Mouse (Mus musculus): ENCODE measurements around the gene Gm20388. TPM values are rescaled to one million over a fixed set of nuclear protein-coding genes. Genes with fewer than 3 reads are reported as not detected.

The Gm20388 gene
- total RNA-seq, 1 experiment from 2014 or later, result 10.0 TPM

DNA sequence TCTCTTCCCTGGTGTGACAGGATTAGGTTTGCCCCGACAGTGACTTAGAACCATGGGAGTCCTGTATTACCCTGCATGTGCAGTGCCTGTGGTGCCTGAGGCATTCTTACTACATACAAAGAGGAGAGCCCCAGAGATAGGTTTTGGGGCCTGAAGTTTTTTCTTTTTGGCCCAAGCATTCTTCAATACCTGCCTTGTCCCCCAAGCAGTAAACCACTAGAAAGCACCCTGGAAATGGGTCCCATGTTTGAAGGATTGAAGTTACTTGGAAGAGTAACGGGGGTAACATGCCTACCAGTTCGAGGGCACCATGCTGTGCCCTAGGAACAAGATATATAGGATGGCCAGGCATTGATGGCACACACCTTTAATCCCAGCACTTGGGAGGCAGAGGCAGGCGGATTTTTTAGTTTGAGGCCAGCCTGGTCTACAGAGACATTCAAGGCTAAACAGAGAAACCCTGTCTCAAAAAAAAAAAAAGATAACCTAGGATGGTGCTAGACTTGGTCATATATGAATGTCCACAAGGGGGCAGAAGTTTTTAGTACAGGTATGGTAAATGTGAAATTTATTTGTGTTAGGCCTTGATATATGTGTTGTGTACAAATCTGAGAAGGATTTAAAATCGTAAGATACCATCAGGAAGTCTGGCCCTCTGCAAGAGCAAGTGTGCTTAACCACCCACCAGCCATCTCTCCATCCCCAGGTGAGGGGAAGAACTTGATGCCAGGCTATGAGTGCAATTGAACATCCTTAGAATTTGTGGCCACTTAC is 3195.1 kb downstream of the Gm20388 start:
- no peak for ATAC-seq (replicated peaks; ENCODE audit: insufficient number of reproducible peaks, low FRiP score, low TSS enrichment, poor library complexity, severe bottlenecking)

DNA sequence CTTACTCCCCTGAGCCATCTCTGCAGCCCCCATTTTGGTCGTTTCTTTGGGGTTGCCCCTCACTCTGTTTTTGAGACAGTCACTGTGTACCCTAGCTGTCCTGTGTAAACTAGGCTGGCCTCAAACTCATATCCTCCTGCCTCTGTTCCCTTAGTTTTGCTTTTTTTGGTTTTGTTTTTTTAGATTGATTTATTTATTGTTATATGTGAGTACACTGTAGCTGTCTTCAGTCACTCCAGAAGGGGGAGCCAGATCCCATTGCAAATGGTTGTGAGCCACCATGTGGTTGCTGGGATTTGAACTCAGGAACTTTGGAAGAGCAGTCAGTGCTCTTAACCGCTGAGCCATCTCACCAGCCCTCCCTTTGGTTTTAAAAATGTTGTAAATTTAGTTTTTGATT is 3195.9 kb downstream of the Gm20388 start:
- no peak for ATAC-seq (replicated peaks; ENCODE audit: insufficient number of reproducible peaks, low FRiP score, low TSS enrichment, poor library complexity, severe bottlenecking)

- ATAC-seq (replicated peaks; ENCODE audit: insufficient number of reproducible peaks, low FRiP score, low TSS enrichment, poor library complexity, severe bottlenecking), result no peak
Measured at GRCm38 (mm10) chr8:123108010-123108409, 3197.4 kb downstream of the Gm20388 start.

DNA sequence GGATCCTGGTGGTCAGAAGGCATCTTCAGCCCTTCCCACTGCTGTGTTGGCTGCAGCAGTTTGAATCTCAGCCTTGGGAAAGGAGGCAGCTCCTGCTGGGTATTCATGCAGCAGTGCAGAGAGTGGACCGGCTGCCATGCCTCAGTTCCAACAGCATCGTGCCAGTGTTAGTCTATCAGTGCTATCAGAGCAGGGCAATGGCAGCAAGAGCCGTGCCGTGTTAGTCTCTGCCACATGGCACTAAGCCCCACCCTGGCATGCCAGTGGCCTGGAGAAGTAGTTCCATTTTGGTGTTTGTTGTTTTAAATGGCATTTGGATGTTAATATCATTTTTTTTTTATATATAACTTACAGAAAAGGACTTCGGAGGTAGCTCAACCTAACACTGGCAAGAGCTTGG is 3198.3 kb downstream of the Gm20388 start:
- ATAC-seq (replicated peaks; ENCODE audit: insufficient number of reproducible peaks, low FRiP score, low TSS enrichment, poor library complexity, severe bottlenecking), result no peak

- ATAC-seq (replicated peaks; ENCODE audit: insufficient number of reproducible peaks, low FRiP score, low TSS enrichment, poor library complexity, severe bottlenecking), result peak; percentile 79
Measured at GRCm38 (mm10) chr8:123110649-123111048, 3200.0 kb downstream of the Gm20388 start.

DNA sequence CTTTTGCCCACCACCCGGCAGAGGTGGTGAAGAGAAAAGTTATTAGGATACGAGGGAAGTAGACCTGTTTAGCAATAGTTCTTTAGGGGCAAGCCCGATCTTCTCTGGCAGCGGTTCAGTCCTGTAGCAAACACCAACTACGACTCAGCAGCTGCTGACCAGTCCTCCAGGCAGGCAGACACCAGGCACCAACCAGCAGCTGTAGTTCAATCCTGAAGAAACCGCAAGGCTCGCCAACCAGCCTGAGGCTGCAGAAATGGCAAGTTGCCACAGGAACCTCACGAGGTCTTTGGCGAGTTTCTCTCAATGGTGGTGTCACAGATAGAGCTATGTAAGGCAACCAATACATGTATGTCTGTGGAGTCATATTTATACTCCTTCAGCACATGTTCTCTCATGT is 3202.3 kb downstream of the Gm20388 start:
- no peak for ATAC-seq (replicated peaks; ENCODE audit: insufficient number of reproducible peaks, low FRiP score, low TSS enrichment, poor library complexity, severe bottlenecking)

GRCm38 (mm10) chr8:123113908-123114469 is 3203.3 kb downstream of the Gm20388 start:
- no peak for ATAC-seq (replicated peaks; ENCODE audit: insufficient number of reproducible peaks, low FRiP score, low TSS enrichment, poor library complexity, severe bottlenecking)

GRCm38 (mm10) chr8:123114644-123115043 is 3204.0 kb downstream of the Gm20388 start:
- ATAC-seq (replicated peaks; ENCODE audit: insufficient number of reproducible peaks, low FRiP score, low TSS enrichment, poor library complexity, severe bottlenecking), result no peak

- no peak for ATAC-seq (replicated peaks; ENCODE audit: insufficient number of reproducible peaks, low FRiP score, low TSS enrichment, poor library complexity, severe bottlenecking)
Measured at GRCm38 (mm10) chr8:123117127-123117731, 3206.6 kb downstream of the Gm20388 start, which contains the start of gene Cpne7. Cpne7 (plus strand) TSS chr8:123117374.

DNA sequence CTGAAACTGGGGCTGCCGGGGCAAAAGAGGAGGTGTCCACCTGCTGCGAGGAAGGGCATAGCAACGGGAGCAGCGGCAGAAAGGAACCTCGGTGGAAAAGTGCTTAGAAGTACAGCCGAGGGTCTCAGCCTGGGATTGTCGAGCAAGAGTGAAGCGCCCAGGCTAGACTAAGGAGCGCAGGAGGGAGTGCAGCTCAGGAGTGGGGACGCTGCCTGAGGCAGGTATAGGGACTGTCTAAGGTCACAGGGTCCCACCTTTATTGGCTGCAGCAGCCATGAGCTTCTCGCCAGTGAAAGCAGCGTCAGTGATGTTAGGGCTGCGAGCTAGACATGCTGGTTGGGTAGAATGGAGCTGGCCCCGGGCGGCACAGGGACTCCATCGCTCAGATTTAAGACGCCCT is 3207.1 kb downstream of the Gm20388 start:
- ATAC-seq (replicated peaks; ENCODE audit: insufficient number of reproducible peaks, low FRiP score, low TSS enrichment, poor library complexity, severe bottlenecking), result no peak

DNA sequence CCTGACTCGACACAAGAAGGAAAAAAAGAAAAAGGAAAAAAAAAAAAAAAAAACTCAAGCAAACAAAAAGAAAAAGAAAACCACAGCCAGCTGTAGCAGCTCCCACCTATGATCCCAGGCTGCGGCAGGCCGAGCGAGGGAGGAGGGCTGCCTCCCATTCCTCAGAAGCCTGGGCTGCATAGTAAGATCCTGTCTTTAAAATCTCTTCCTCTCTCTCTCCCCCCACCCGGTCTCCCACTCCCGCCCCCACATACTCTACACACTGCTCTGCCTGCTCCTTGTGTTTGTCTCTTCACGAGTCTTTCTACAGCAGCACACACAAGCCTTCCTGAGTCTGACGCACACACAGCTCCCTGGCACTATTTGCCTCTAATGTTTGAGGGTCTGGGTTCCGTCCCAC is 3211.4 kb downstream of the Gm20388 start:
- no peak for ATAC-seq (replicated peaks; ENCODE audit: insufficient number of reproducible peaks, low FRiP score, low TSS enrichment, poor library complexity, severe bottlenecking)

- ATAC-seq (replicated peaks; ENCODE audit: insufficient number of reproducible peaks, low FRiP score, low TSS enrichment, poor library complexity, severe bottlenecking), result no peak
Measured at GRCm38 (mm10) chr8:123122670-123123069, 3212.0 kb downstream of the Gm20388 start.

DNA sequence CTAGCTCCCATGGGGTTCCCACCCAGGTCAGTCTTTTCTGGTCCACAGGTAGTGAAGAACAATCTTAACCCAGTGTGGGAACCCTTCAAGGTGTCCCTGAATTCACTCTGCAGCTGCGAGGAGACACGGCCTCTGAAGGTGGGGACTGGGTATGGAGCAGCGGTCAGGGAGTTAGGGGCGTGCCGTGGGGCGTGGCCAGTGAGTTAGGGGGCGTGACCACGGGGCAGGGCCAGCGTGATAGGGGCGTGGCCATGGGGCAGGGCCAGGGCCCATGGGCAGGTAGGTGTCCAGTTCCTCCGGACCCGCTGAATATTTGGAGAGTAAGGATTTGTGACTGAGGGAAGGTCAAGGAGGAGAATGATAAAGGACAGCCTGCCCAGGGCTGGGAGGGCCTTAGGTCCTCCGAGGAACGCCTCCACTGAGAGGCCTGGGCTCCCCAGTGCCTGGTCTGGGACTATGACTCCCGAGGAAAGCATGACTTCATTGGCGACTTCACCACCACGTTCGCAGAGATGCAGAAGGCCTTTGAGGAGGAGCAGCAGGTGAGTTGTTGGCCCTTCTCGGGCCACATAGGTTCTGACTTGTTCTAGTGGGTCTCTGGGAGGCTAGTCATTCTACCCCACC is 3215.7 kb downstream of the Gm20388 start:
- no peak for ATAC-seq (replicated peaks; ENCODE audit: insufficient number of reproducible peaks, low FRiP score, low TSS enrichment, poor library complexity, severe bottlenecking)

GRCm38 (mm10) chr8:123131041-123131440 is 3220.4 kb downstream of the Gm20388 start:
- ATAC-seq (replicated peaks; ENCODE audit: insufficient number of reproducible peaks, low FRiP score, low TSS enrichment, poor library complexity, severe bottlenecking), result no peak

DNA sequence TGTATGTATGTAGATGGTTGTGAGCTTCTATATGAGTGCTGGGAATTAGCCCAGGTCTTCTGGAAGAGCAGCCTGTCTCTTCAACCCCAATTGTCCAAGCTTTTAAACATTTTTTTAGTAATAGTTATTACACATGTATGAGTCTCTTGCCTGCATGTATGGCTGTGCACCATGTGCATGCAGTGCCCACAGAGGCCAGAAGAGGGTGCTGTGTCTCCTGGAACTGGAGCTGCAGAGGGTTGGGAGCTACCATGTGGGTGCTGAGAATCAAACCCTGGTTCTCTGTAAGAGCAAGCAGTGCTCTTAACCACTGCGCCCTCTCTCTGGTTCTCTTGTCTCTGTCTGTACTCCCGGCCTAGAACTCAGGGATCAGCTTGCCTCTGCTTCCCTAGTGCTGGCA is 3222.3 kb downstream of the Gm20388 start:
- no peak for ATAC-seq (replicated peaks; ENCODE audit: insufficient number of reproducible peaks, low FRiP score, low TSS enrichment, poor library complexity, severe bottlenecking)

DNA sequence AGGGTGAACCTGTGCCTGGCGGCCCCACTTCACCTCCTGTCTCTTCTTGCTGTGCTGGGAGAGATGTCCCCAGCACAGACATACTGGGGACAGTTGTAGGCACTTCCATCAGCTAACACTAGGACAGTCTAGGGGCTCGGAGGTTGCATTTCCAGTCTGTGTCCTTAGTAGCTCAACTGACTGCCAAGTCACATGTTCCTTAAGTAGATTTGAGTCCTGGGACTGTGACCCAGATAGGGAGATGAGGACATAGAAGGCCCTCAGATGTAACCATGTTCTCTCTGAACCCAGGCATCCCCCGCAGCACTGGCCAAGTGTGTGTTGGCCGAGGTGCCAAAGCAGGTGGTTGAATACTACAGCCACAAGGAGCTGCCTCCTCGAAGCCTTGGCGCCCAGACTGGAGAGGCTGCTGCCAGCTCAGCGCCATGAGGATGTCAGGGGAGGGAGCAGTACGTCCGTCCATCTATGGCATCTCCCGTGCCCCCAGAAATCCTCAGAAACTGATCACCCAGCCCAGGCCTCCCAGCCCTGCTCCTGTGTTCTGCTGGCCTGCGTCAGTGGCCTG is 3223.6 kb downstream of the Gm20388 start:
- ATAC-seq (replicated peaks; ENCODE audit: insufficient number of reproducible peaks, low FRiP score, low TSS enrichment, poor library complexity, severe bottlenecking), result no peak

DNA sequence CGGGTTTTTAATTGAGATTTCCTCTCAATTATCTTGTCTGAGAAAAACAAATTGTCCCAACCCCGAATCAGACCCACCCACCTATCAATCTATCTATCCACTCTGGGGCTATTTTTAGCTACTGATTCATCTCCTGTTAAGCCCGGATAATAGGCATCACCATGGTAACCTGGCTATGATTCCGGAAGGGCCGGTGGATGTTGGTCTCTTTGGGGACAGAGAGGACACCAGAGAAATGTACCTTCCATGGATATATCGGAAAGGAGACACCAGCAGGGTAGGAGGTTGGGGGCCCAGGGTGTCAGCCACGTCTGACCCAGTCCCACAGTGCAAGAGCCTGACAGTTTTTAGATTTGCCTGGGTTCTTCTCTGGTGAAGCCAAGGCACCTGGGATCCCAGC is 3224.8 kb downstream of the Gm20388 start:
- ATAC-seq (replicated peaks; ENCODE audit: insufficient number of reproducible peaks, low FRiP score, low TSS enrichment, poor library complexity, severe bottlenecking), result no peak

DNA sequence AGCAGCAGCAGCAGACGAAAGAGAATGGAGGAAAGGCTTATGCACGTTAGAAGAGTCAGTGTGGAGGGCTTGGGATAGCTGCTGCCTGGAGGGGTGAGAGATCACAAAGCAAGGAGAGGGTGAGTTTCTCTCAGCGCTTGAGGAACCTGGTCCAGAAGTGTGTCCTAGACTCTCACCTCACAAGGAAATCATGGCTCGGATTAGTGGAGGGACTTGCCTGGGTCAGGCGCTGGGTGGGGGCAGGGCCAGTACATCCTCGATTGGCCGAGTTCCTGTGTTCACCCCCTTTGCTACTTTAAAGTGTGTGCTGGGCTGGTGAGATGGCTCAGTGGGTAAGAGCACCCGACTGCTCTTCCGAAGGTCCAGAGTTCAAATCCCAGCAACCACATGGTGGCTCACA is 3225.2 kb downstream of the Gm20388 start:
- ATAC-seq (replicated peaks; ENCODE audit: insufficient number of reproducible peaks, low FRiP score, low TSS enrichment, poor library complexity, severe bottlenecking), result no peak

GRCm38 (mm10) chr8:123136287-123136686 is 3225.6 kb downstream of the Gm20388 start:
- ATAC-seq (replicated peaks; ENCODE audit: insufficient number of reproducible peaks, low FRiP score, low TSS enrichment, poor library complexity, severe bottlenecking), result no peak

Measured in monocyte, adult 5-6 weeks (primary cell).